Mouse (Mus musculus): ENCODE data around the gene Gm20388. TPM values are rescaled to one million over a fixed set of nuclear protein-coding genes. Genes with fewer than 3 reads are reported as not detected.
A peak's percentile ranks its signal among the peaks of the same experiment; 100 is the strongest.

Gene Gm20388
- polyA plus RNA-seq, 1 experiment from 2014 or later, result not detected

DNA sequence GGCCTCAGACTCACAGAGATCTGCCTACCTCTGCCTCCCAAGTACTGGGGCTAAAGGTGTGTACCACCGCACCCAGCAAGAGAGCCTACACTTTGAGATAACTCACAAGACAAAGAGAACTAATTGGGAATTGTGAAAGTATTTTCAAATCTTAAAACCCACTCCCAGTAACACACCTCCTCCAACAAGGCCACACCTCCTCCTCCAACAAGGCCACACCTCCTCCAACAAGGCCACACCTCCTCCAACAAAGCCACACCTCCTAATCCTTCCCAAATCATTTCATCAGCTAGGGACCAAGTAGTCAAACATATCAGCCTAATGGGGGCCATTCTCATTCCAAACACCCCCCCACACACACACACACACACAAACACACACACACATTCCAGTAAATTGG, 3863.8 kb downstream of the Gm20388 start:
- no peak overlapping the region for H3K4me3 ChIP-seq
- no peak for ATAC-seq
- WGBS (ENCODE audit: insufficient replicate concordance), result 95% methylated on average over 1 of the region's 1 CpGs
- H3K27ac ChIP-seq, result no peak overlapping the region
- H3K27me3 ChIP-seq (replicated peaks), result peaks cover 24% of the 10 kb centered on the region
- H3K9me3 ChIP-seq (replicated peaks), result no peaks in the 10 kb centered on the region
- H3K36me3 ChIP-seq, result no peaks in the 10 kb centered on the region
- H3K4me2 ChIP-seq, result no peak overlapping the region
- H3K4me1 ChIP-seq, result no peaks in the 10 kb centered on the region
- no peak overlapping the region for H3K9ac ChIP-seq

- 46% methylated on average over 7 of the region's 7 CpGs for WGBS (ENCODE audit: insufficient replicate concordance)
- Histone ChIP-seq H3K4me1 (peaks cover 8% of the 10 kb centered on the region; the same call in 1 of the 2 replicates), H3K4me3 (no peak overlapping the region), H3K27me3 (replicated peaks) (peaks cover 43% of the 10 kb centered on the region), H3K9me3 (replicated peaks) (no peaks in the 10 kb centered on the region), H3K9ac (no peak overlapping the region), H3K4me2 (no peak overlapping the region), H3K27ac (no peak overlapping the region), H3K36me3 (no peaks in the 10 kb centered on the region)
- ATAC-seq, result no peak
Measured at GRCm38 (mm10) chr8:123777319-123777718, 3866.7 kb downstream of the Gm20388 start.

GRCm38 (mm10) chr8:123780471-123780870, 3869.8 kb downstream of the Gm20388 start:
- H3K36me3 ChIP-seq, result no peaks in the 10 kb centered on the region
- no peak for ATAC-seq
- H3K4me3 ChIP-seq, result no peak overlapping the region
- H3K9ac ChIP-seq, result no peak overlapping the region
- 33% methylated on average over 3 of the region's 3 CpGs for WGBS (ENCODE audit: insufficient replicate concordance)
- H3K4me2 ChIP-seq, result no peak overlapping the region
- no peaks in the 10 kb centered on the region for H3K9me3 ChIP-seq (replicated peaks)
- H3K27me3 ChIP-seq (replicated peaks), result peaks cover 49% of the 10 kb centered on the region
- no peak overlapping the region for H3K27ac ChIP-seq
- peaks cover 17% of the 10 kb centered on the region for H3K4me1 ChIP-seq

DNA sequence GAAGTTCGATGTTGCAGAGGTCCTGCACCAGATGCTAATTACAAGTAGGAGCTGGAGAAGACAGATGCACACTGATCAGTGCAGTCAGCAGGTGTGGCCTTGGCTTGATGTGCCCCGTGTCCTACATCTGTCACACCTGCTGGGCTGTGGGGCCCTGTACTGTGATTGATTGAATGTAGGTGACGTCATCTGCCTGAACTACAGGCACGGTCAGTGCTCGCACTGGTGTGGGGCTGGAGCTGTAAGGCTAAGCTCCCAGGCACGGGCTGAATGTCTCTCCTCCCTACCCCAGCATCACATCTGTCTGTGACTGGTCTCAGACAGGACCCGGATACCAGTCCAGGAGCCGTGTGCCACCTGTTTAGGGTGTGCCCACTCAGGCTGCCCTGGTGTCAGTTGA, 3870.6 kb downstream of the Gm20388 start:
- no peaks in the 10 kb centered on the region for H3K36me3 ChIP-seq
- peaks cover 52% of the 10 kb centered on the region for H3K27me3 ChIP-seq (replicated peaks)
- no peak overlapping the region for H3K27ac ChIP-seq
- ATAC-seq, result no peak
- H3K9ac ChIP-seq, result no peak overlapping the region
- peaks cover 17% of the 10 kb centered on the region for H3K4me1 ChIP-seq
- H3K4me3 ChIP-seq, result no peak overlapping the region
- no peaks in the 10 kb centered on the region for H3K9me3 ChIP-seq (replicated peaks)
- 56% methylated on average over 8 of the region's 8 CpGs for WGBS (ENCODE audit: insufficient replicate concordance)
- H3K4me2 ChIP-seq, result no peak overlapping the region

- H3K9ac ChIP-seq, result no peak overlapping the region
- no peaks in the 10 kb centered on the region for H3K36me3 ChIP-seq
- no peaks in the 10 kb centered on the region for H3K9me3 ChIP-seq (replicated peaks)
- H3K27ac ChIP-seq, result no peak overlapping the region
- H3K4me2 ChIP-seq, result no peak overlapping the region
- peaks cover 26% of the 10 kb centered on the region for H3K4me1 ChIP-seq
- ATAC-seq, result peak; percentile 57; the same call in 1 of the 2 replicates
- no peak overlapping the region for H3K4me3 ChIP-seq
- peaks cover 47% of the 10 kb centered on the region for H3K27me3 ChIP-seq (replicated peaks)
- WGBS (ENCODE audit: insufficient replicate concordance), result 9% methylated on average over 6 of the region's 6 CpGs
Measured at GRCm38 (mm10) chr8:123783525-123784249, 3873.0 kb downstream of the Gm20388 start.

DNA sequence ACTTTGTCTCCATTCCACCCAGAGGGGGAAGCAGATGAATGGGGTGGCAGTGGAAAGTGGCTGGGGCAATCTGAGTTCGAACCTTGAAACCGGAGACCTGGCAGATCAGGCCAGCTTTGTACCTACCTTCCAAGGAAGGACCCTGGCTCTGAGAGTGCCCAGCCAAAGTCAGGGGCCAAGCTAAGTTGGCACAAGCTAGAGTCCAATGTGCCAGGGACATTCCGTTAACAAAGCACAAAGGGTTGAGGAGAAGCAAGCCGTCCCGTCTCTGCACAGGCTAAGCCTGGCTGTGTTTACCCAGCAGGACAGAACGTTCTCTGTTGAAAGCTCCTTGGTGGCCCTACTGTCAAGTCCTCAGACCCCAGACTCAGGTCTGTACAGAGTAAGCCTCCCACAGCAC, 3875.5 kb downstream of the Gm20388 start:
- Histone ChIP-seq H3K4me2 (no peak overlapping the region), H3K27ac (no peak overlapping the region), H3K9me3 (replicated peaks) (no peaks in the 10 kb centered on the region), H3K4me3 (no peak overlapping the region), H3K9ac (no peak overlapping the region), H3K36me3 (no peaks in the 10 kb centered on the region), H3K27me3 (replicated peaks) (peaks cover 35% of the 10 kb centered on the region), H3K4me1 (peaks cover 21% of the 10 kb centered on the region)
- ATAC-seq, result no peak
- 78% methylated on average over 6 of the region's 6 CpGs for WGBS (ENCODE audit: insufficient replicate concordance)

GRCm38 (mm10) chr8:123786644-123787043, 3876.0 kb downstream of the Gm20388 start:
- Histone ChIP-seq H3K9me3 (replicated peaks) (no peaks in the 10 kb centered on the region), H3K9ac (no peak overlapping the region), H3K27ac (no peak overlapping the region), H3K27me3 (replicated peaks) (peaks cover 31% of the 10 kb centered on the region), H3K4me2 (no peak overlapping the region), H3K4me3 (no peak overlapping the region), H3K4me1 (peaks cover 18% of the 10 kb centered on the region), H3K36me3 (no peaks in the 10 kb centered on the region)
- ATAC-seq, result no peak
- 46% methylated on average over 6 of the region's 6 CpGs for WGBS (ENCODE audit: insufficient replicate concordance)

DNA sequence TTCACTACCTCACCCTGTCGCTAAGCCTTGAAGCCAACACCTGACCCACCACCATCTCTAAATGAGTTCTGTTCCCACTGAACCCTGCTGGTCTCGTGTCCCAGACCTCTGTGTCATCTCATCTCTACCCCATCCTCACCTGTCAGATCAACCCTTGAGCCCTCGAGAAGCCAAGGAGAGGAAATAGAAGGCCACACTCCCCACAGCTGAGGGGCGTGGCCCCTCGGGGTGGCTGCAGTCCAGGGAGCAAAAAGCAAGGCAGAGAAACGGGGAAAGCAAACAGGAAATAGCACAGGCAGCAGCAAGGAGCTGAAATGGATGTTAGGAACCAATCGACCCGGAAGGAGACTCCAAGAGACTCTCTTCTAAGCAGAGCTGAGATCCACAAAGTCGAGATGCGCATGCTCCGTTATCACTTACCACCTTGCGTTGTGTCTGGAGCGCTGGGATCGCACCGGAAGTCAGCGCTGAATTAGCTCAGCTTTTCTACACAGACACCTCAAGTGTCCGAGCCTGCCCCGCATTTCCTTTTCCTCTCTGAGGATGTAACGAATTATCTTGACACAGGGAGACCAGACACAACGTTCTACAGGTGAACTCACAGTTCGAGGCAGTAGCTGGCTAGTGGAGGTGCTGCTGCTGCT, 3876.7 kb downstream of the Gm20388 start:
- Histone ChIP-seq H3K4me2 (peak overlapping the region; percentile 57), H3K4me1 (peaks cover 18% of the 10 kb centered on the region), H3K27me3 (replicated peaks) (peaks cover 26% of the 10 kb centered on the region), H3K4me3 (peak overlapping the region; percentile 24), H3K36me3 (no peaks in the 10 kb centered on the region), H3K9me3 (replicated peaks) (no peaks in the 10 kb centered on the region), H3K27ac (no peak overlapping the region), H3K9ac (no peak overlapping the region; the same call in 1 of the 2 replicates)
- ATAC-seq, result no peak
- WGBS (ENCODE audit: insufficient replicate concordance), result 20% methylated on average over 21 of the region's 21 CpGs

DNA sequence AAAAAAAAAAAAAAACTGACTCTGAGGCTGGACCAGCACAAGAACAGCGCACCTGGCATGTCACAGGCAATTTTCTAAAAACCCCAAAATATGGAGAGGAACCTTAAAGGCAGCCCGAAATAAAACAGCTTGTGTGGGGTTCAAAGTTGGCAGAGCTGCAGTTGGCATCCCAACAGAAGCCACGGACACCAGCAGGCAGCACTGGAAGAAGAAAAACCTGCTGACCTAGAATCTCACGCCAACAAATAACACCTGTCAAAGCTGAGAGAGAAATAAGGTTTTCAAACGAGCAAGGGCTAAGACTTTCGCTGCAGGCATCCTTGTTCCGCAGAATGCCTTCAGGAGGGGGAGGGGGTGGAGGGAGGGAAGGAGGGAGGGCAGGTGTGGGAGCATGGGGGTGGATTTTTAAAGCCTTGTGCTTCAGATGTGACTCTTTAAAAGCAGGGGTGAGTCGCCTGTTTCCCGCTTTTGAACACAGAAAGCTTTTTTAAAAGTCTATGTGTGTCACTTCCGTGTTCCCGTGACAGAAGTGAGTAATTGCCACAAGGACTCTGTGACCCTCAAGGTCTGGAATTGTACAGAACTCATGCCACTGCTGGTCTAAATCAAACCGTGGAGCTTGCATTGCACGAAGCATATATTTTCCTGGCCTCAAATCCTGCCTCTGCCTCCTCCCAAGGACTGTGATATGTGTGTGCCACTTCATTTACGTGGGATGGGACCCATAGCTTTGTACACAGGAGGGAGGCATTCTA, 3878.0 kb downstream of the Gm20388 start:
- Histone ChIP-seq H3K9ac (no peak overlapping the region), H3K27ac (no peak overlapping the region), H3K36me3 (no peaks in the 10 kb centered on the region), H3K9me3 (replicated peaks) (no peaks in the 10 kb centered on the region), H3K4me2 (no peak overlapping the region), H3K27me3 (replicated peaks) (peaks cover 19% of the 10 kb centered on the region; the same call in 1 of the 2 replicates), H3K4me1 (peaks cover 17% of the 10 kb centered on the region), H3K4me3 (no peak overlapping the region)
- 54% methylated on average over 14 of the region's 14 CpGs for WGBS (ENCODE audit: insufficient replicate concordance)
- ATAC-seq, result no peak

DNA sequence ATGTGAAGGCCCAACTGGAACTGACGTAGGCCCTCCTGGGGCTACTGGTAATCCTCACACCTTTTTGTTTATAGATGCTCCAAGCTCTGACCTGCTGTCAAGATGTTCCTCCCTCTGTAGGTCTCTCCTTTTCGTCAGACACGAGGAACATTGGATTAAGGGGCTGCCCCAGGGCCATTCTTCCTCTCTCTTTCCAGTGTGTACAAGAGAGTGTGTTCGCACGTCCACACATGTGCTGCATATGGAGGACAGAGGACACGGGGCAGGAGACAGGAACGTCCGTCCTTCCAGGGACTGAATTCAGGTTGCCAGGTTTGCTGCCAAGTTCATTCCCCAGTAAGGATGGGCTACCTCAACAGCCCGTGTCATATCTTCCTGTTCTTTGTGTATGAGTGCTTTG, 3878.8 kb downstream of the Gm20388 start:
- H3K4me1 ChIP-seq, result peaks cover 9% of the 10 kb centered on the region
- WGBS (ENCODE audit: insufficient replicate concordance), result 58% methylated on average over 9 of the region's 9 CpGs
- no peak for ATAC-seq

GRCm38 (mm10) chr8:123789970-123790369, 3879.3 kb downstream of the Gm20388 start:
- Histone ChIP-seq H3K4me1 (peaks cover 13% of the 10 kb centered on the region), H3K36me3 (no peaks in the 10 kb centered on the region), H3K4me3 (no peak overlapping the region), H3K27me3 (replicated peaks) (peaks cover 19% of the 10 kb centered on the region; the same call in 1 of the 2 replicates), H3K9ac (no peak overlapping the region), H3K4me2 (no peak overlapping the region), H3K9me3 (replicated peaks) (no peaks in the 10 kb centered on the region), H3K27ac (no peak overlapping the region)
- ATAC-seq, result no peak
- under 1% methylated on average over 4 of the region's 4 CpGs for WGBS (ENCODE audit: insufficient replicate concordance)

More for the DNA sequence above, 3878.8 kb downstream of the Gm20388 start:
- Histone ChIP-seq H3K4me3 (no peak overlapping the region), H3K9ac (no peak overlapping the region), H3K36me3 (no peaks in the 10 kb centered on the region), H3K27me3 (replicated peaks) (peaks cover 19% of the 10 kb centered on the region; the same call in 1 of the 2 replicates), H3K4me2 (no peak overlapping the region), H3K9me3 (replicated peaks) (no peaks in the 10 kb centered on the region), H3K27ac (no peak overlapping the region)

All from liver, embryonic 12.5 days (tissue).